Mouse (Mus musculus) urinary bladder, postnatal 25 days (tissue): ENCODE results near the gene Foxa2.

Experiments used
- DNase-seq: peaks from one replicate; pipeline ENCODE4 v3.0.0; 2022; ENCODE audit warnings: low spot score

The Foxa2 gene

DNA sequence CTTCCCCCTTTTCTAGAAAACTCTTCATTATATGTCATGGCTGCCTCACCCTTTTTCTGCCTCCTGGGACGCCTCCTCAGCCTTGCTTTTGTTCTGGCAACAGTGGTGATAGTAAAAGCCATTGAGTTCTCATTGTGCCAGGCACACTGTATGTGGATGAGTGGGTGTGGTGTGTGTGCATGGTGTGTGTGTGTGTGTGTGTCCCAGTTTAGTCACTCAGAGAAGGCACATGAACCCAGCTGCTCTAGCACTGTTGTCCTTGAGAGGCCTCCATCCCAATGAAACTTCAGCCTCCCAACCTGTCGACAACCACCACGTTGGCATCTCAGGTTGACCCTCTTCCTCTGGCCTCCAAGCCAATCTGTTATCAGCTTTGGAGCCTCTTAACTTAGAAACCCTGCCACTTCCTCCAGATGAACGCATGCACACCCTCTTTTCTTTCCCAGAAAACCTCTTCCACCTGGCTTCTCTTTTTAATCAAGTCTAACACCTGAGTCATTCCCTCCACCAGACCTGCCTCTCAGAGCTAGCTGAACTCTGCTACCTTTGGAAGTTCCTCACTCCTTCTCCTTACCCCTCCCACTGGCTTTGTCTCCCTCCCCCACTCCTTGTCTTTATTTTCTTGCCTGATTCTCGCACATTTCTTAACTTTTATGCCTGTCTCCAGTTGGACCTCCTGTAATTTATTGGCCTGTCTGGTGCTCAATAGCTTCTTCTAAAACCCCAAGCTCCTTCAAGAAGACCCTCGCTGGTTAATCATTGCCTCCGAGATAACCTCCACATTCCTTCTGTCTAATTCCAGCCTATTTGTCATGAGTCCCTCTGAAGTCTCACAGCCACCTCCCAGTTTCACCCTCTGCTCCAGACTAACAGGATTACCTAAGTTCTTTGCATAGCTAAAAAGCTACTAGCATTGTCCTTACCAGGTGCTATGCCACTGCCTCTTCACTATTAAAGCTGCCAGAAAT is 41.9 kb downstream of the Foxa2 start:
- no peak for DNase-seq

DNA sequence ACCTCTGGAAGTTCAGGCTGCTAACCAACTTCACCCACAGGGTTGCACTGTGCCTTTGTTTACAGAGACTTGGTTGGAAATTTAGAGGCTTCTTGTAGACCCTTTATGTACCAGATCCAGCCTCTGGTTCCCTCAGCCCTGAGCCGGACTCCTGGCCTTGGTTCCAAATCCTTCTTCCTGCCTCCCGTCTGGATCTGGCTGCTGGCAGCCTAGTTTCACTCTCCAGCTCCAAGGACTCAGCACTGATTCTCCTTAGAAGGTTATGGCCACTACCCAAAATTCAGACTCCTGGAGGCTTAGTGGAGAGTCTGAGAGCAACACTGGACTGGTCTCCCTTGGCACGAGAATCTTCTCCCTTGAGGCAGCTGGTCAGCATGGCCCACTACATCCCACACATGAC is 43.3 kb downstream of the Foxa2 start:
- no peak for DNase-seq

DNA sequence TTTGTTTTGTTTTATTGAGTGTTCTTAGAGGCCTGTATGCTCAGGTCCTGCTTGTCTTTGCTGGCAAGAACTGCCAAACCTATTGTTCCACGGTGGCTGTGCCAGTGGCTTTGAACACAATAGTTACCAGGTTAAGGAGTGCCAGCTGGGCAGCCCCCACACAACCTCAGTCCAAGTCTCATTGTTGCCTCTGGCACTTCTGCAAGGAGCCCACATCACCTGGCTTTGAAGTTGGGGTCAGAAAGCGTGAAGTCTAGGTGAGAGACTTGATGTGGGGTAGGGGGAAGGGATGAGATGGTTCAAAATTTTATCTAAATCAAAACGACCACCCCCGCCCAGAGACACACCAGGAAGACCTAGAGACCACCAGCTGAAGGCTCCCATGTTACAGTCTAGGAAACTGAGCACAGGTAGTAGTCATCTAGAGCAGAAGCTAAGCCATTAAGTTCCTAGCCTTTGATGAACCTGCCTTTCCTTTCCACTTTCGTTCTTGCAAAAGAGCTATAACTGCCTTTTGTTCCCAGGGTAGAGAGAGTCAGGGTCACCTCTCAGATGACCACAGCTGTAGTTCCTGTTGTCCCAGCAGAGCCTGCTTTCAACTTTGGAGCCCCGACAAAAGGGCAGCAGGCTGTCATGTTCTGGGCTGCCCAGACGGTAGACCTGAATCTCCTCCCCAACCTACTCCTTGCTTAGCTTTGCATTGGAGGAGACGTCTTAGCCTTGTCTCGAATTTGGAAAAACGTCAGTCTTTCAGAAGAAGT is 48.4 kb downstream of the Foxa2 start:
- DNase-seq: no peak

DNA sequence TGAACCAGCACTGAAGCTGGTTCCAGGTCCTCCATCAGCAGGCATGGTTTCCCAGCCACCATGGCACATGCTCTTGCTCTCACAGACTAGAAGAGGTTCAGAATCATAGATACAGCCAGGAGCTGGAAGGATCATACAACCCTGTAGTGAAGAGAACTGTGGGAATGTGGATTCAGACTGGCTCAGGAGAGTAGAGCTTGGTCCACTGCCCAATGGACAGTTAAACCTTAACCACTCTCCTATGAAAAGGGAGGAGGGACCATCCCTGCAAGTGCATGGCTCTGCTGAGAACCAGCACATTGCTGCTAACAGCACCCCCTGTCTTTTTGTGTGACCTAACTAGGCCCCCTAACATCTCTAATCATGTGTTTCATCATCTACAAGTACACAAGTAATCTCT is 50.0 kb downstream of the Foxa2 start:
- no peak for DNase-seq

DNA sequence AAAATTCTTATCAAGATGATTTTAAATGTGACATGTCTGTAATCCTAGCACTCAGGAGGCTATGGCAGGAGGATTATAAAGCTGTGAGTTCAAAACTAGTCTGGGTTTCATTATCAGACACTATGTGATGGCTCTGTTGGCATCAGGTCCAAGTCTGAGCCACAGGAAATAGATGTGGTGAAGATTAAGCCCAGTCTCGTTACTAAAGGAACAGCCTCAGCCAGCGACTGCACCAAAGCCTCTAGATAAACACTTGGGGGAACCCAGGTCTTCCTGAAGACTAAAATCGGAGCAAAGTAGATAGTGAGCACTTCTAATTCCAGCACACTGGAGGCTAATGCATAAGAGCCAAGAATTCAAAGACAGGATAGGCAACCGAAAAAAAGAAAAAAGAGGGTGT is 52.9 kb downstream of the Foxa2 start:
- no peak for DNase-seq

DNA sequence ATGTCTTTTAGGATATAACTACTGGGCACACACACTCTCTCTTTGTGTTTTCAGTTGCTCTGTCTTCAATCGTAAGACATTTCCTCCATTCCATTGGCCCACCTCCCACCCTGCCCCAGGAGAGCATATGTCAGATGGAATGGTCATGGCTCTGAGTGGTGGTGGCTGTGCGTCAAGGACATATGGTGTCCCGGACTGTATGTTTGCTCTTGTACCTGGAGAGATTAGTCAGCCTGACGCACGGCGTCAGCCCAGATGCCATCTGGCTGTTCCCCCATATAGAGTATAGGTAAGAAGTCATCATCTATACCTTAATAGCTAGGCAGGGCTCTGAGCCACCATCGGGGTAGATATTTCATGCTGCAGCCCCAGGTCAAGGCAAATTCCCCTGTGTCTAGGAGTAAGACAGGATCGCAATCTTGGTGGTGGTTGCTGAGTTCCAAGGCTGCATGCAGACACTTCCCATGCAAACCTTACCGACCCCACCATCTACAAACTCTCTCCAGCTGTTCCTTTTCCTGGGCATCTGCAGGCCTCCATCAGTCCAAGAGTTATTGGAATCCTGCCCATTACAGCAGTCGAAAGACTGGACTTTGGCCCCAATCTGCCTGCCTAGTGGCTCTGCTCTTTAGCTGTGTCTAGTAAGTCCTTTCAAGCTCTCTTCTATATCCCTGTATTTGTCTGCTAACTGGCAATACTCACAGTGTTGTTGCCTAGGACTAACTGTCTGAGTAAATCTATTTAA is 53.7 kb downstream of the Foxa2 start:
- DNase-seq: no peak
